Mouse (Mus musculus) bone marrow macrophage, adult 2 months (primary cell): ENCODE results near the gene Rxfp4.

Source experiments
- CTCF ChIP-seq: IDR thresholded peaks from 2 replicates; pipeline ENCODE4 v1.5.1; 2012; ENCODE audit warnings: low read depth, mild to moderate bottlenecking, low read length, moderate library complexity
- POLR2A ChIP-seq: IDR thresholded peaks from 2 replicates; pipeline ENCODE4 v1.6.1; 2012; ENCODE audit warnings: mild to moderate bottlenecking, low read depth, low read length, borderline replicate concordance

- TF ChIP-seq CTCF (no peak), POLR2A (no peak)
Observed at GRCm38 (mm10) chr3:88609066-88609465, 43.9 kb downstream of the Rxfp4 start.
